Comparison of ENCODE assay signal across 24 mouse cellular contexts in the genomic region with DNA sequence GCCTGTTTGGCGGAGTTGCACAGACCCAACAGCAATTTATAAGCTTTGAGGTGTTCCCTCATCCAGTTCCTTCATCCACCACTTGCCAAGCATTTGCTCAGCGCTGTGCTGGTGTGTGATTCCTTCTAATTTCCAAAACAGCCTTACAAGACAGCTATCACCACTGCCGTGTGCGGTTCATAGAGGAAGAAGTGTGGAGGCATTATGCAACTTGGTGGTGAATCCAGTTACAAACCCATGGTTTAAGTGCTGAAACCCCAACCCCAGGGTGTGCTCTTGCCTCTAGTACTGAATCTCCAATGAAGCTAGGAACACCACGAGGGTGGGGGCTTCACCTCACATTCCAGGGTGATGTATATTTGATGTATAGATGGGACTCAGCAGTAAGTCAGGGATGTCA.
"Had no signal": no experiment of that assay in that cellular context is flagged by ENCODE, and none has a peak within 500 bp of the region (broad histone marks: within the 10 kb centered on the region; RNA-seq: fewer than 3 reads in every experiment).

No protein-coding gene starts in this region.

- H3K9ac ChIP-seq: heart, embryonic 13.5 days; heart, embryonic 15.5 days; hindbrain, embryonic 12.5 days; hindbrain, embryonic 15.5 days; kidney, embryonic 15.5 days; limb, embryonic 12.5 days; liver, embryonic 13.5 days had no signal

- H3K4me3 ChIP-seq: gastrocnemius, adult 2 months; heart, adult 2 months; heart, embryonic 13.5 days; heart, embryonic 15.5 days; hindbrain, embryonic 12.5 days; hindbrain, embryonic 15.5 days; kidney, embryonic 15.5 days; left cerebral cortex, adult 2 months; limb, embryonic 10.5 days; limb, embryonic 12.5 days; liver, embryonic 13.5 days had no signal

- H3K27me3 ChIP-seq: heart, embryonic 13.5 days; heart, embryonic 15.5 days; hindbrain, embryonic 12.5 days; hindbrain, embryonic 15.5 days; kidney, embryonic 15.5 days; limb, embryonic 12.5 days; liver, embryonic 13.5 days had no signal

- DNase-seq: gastrocnemius, adult 2 months; gastrocnemius, postnatal 10 days; gastrocnemius, postnatal 25 days; heart, adult 11 months; heart, adult 2 months; heart, postnatal 14 days; heart, postnatal 36 days; kidney, adult 11 months; kidney, adult 2 months; kidney, adult 9 months; kidney, postnatal 14 days; kidney, postnatal 36 days; liver, embryonic 13.5 days had no signal

- H3K4me1 ChIP-seq: hindbrain, embryonic 15.5 days; liver, embryonic 13.5 days had no signal

- H3K27ac ChIP-seq: gastrocnemius, adult 2 months; heart, adult 2 months; heart, embryonic 13.5 days; heart, embryonic 15.5 days; hindbrain, embryonic 12.5 days; hindbrain, embryonic 15.5 days; hindbrain, postnatal 0 days; kidney, embryonic 15.5 days; kidney, postnatal 0 days; left cerebral cortex, adult 2 months; limb, embryonic 10.5 days; limb, embryonic 12.5 days; liver, embryonic 13.5 days had no signal

- H3K36me3 ChIP-seq: hindbrain, embryonic 12.5 days; liver, embryonic 13.5 days had no signal

- ATAC-seq: hindbrain, postnatal 0 days; intestine, embryonic 16.5 days had no signal
